In genomic region chr3:89226361-89226760, GRCm38 (mm10) we compare ENCODE assay signal across 8 mouse cellular contexts. TPM values are rescaled to one million over a fixed set of nuclear protein-coding genes. Genes with fewer than 3 reads are reported as not detected.
DNase-seq lines count a peak whose midpoint lies in the region; ATAC-seq and TF ChIP-seq lines count a peak whose summit lies in the region.
"Had no signal": no experiment of that assay in that cellular context is flagged by ENCODE, and none has a peak within 500 bp of the region (broad histone marks: within the 10 kb centered on the region; RNA-seq: fewer than 3 reads in every experiment).

No protein-coding gene starts in this region.

- no peaks in the 10 kb centered on the region for H3K27me3 ChIP-seq in forebrain, embryonic 13.5 days
- H3K27me3 ChIP-seq in limb, embryonic 10.5 days (ENCODE audit: low read depth, poor library complexity, severe bottlenecking), result peaks cover 54% of the 10 kb centered on the region
- H3K27me3 ChIP-seq in stomach, embryonic 14.5 days (ENCODE audit: control insufficient read depth, insufficient read depth, low read length), result no peaks in the 10 kb centered on the region

- peak overlapping the region; percentile 87 for H3K9ac ChIP-seq in forebrain, embryonic 13.5 days
- H3K9ac ChIP-seq in stomach, embryonic 14.5 days (replicated peaks; ENCODE audit: low read depth, low read length), result peak overlapping the region; percentile 25; the same call in 1 of the 2 replicates
- H3K9ac ChIP-seq: liver, embryonic 15.5 days had no signal

- H3K9me3 ChIP-seq in forebrain, embryonic 13.5 days (replicated peaks), result no peaks in the 10 kb centered on the region
- H3K9me3 ChIP-seq in limb, embryonic 10.5 days (replicated peaks), result no peaks in the 10 kb centered on the region
- no peaks in the 10 kb centered on the region for H3K9me3 ChIP-seq in stomach, embryonic 14.5 days (ENCODE audit: control insufficient read depth, low read depth, low read length)
- H3K9me3 ChIP-seq: liver, embryonic 15.5 days had no signal

- H3K4me2 ChIP-seq in forebrain, embryonic 13.5 days, result peak overlapping the region; percentile 77
- H3K4me2 ChIP-seq in stomach, embryonic 14.5 days (replicated peaks; ENCODE audit: low read depth, low read length), result peak overlapping the region; percentile 86

- TF ChIP-seq CTCF in left cerebral cortex, adult 2 months (IDR thresholded peaks at IDR 0.05), result no peak

- 2% methylated on average over 11 of the region's 11 CpGs for WGBS in forebrain, embryonic 13.5 days
- 15% methylated on average over 11 of the region's 11 CpGs for WGBS in limb, embryonic 10.5 days
- 24% methylated on average over 11 of the region's 11 CpGs for WGBS in stomach, embryonic 14.5 days

- H3K36me3 ChIP-seq in forebrain, embryonic 13.5 days (ENCODE audit: poor library complexity, severe bottlenecking), result peaks cover 35% of the 10 kb centered on the region
- H3K36me3 ChIP-seq in limb, embryonic 10.5 days, result peaks cover 35% of the 10 kb centered on the region
- H3K36me3 ChIP-seq in stomach, embryonic 14.5 days (ENCODE audit: control insufficient read depth, insufficient read depth, low read length), result no peaks in the 10 kb centered on the region
- H3K36me3 ChIP-seq: liver, embryonic 15.5 days had no signal

- intact Hi-C loops in left cerebral cortex, adult 2 months (cut with DNase I), result no loop called here
- intact Hi-C loops in gastrocnemius, postnatal 14 days (cut with DNase I; ENCODE audit: low total_unique reads), result no loop called here

- DNase-seq in left cerebral cortex, adult 2 months (ENCODE audit: extremely low spot score in 1 of 2, low spot score in 2 of 2), result peak in 1 of 2 experiments; percentile 9
- DNase-seq in left cerebral cortex, adult 11 months (ENCODE audit: low spot score), result no peak
- no peak for DNase-seq in limb, embryonic 10.5 days (ENCODE audit: low spot score)
- DNase-seq in MN1 (ENCODE audit: low spot score), result no peak
- no peak for DNase-seq in gastrocnemius, postnatal 14 days

- no peak for ATAC-seq in forebrain, embryonic 13.5 days
- no peak for ATAC-seq in stomach, embryonic 14.5 days (ENCODE audit: insufficient number of reproducible peaks, insufficient read depth, low FRiP score, low read depth)

- H3K4me1 ChIP-seq in forebrain, embryonic 13.5 days, result peaks cover 68% of the 10 kb centered on the region
- peaks cover 44% of the 10 kb centered on the region for H3K4me1 ChIP-seq in limb, embryonic 10.5 days
- peaks cover 19% of the 10 kb centered on the region for H3K4me1 ChIP-seq in stomach, embryonic 14.5 days (ENCODE audit: control insufficient read depth, insufficient read depth, low read length)

- peak overlapping the region; percentile 74 for H3K27ac ChIP-seq in left cerebral cortex, adult 2 months
- peak overlapping the region; percentile 95 for H3K27ac ChIP-seq in forebrain, embryonic 13.5 days
- peak overlapping the region; percentile 87 for H3K27ac ChIP-seq in limb, embryonic 10.5 days
- H3K27ac ChIP-seq in stomach, embryonic 14.5 days (ENCODE audit: low read length), result no peak overlapping the region
- H3K27ac ChIP-seq: liver, embryonic 15.5 days had no signal

- H3K4me3 ChIP-seq in left cerebral cortex, adult 2 months, result peak overlapping the region; percentile 53
- peak overlapping the region; percentile 70 for H3K4me3 ChIP-seq in forebrain, embryonic 13.5 days
- peak overlapping the region; percentile 66 for H3K4me3 ChIP-seq in limb, embryonic 10.5 days
- H3K4me3 ChIP-seq in stomach, embryonic 14.5 days (ENCODE audit: low read depth, low read length), result peak overlapping the region; percentile 35

RNA-seq across cellular contexts. Expression of gene Mtx1, which starts 0.5 kb away (rescaled TPM):
- total RNA-seq in left cerebral cortex, adult 2 months (2021), result 10 to 100 TPM; 96.2 to 99.9 TPM
- 196 and 201 TPM in 2 replicates for polyA plus RNA-seq in forebrain, embryonic 13.5 days (2015; fragmentation: Nextera tagmentation; extraction: Ambion mirVana)
- polyA plus RNA-seq in limb, embryonic 10.5 days (2016; fragmentation: Nextera tagmentation; extraction: Ambion mirVana), result 250 and 265 TPM in 2 replicates
- polyA plus RNA-seq in stomach, embryonic 14.5 days (2014; fragmentation: Nextera tagmentation; extraction: Ambion mirVana), result 182 and 196 TPM in 2 replicates
- 10 to 100 TPM; 42.4 to 52.2 TPM for total RNA-seq in gastrocnemius, postnatal 14 days (2021)

RNA-seq across cellular contexts. Expression of gene Muc1, which starts 2.5 kb away (rescaled TPM):
- total RNA-seq in left cerebral cortex, adult 2 months (2021), result under 1 TPM; 0.29 to 0.33 TPM
- polyA plus RNA-seq in forebrain, embryonic 13.5 days (2015; fragmentation: Nextera tagmentation; extraction: Ambion mirVana), result 2.8 and 3.1 TPM in 2 replicates
- 0.24 and 0.74 TPM in 2 replicates for polyA plus RNA-seq in limb, embryonic 10.5 days (2016; fragmentation: Nextera tagmentation; extraction: Ambion mirVana)
- 56.3 and 58.2 TPM in 2 replicates for polyA plus RNA-seq in stomach, embryonic 14.5 days (2014; fragmentation: Nextera tagmentation; extraction: Ambion mirVana)
- total RNA-seq in gastrocnemius, postnatal 14 days (2021), result under 1 TPM; 0.21 to 0.22 TPM
- polyA plus RNA-seq: liver, embryonic 15.5 days had no signal

RNA-seq across cellular contexts. Expression of gene Thbs3, which starts 11.4 kb away (rescaled TPM):
- total RNA-seq in left cerebral cortex, adult 2 months (2021), result 10 to 100 TPM; 21.2 to 21.9 TPM
- polyA plus RNA-seq in forebrain, embryonic 13.5 days (2015; fragmentation: Nextera tagmentation; extraction: Ambion mirVana), result 79.2 and 96.1 TPM in 2 replicates
- polyA plus RNA-seq in limb, embryonic 10.5 days (2016; fragmentation: Nextera tagmentation; extraction: Ambion mirVana), result 12.2 and 26.8 TPM in 2 replicates
- polyA plus RNA-seq in stomach, embryonic 14.5 days (2014; fragmentation: Nextera tagmentation; extraction: Ambion mirVana), result 24.2 and 26.4 TPM in 2 replicates
- total RNA-seq in gastrocnemius, postnatal 14 days (2021), result 10 to 100 TPM; 27.8 to 37.9 TPM

RNA-seq across cellular contexts. Expression of gene Krtcap2, which starts 19.4 kb away (rescaled TPM):
- 10 to 100 TPM; 63.2 to 71.4 TPM for total RNA-seq in left cerebral cortex, adult 2 months (2021)
- 221 and 237 TPM in 2 replicates for polyA plus RNA-seq in forebrain, embryonic 13.5 days (2015; fragmentation: Nextera tagmentation; extraction: Ambion mirVana)
- 272 and 282 TPM in 2 replicates for polyA plus RNA-seq in limb, embryonic 10.5 days (2016; fragmentation: Nextera tagmentation; extraction: Ambion mirVana)
- 297 and 314 TPM in 2 replicates for polyA plus RNA-seq in stomach, embryonic 14.5 days (2014; fragmentation: Nextera tagmentation; extraction: Ambion mirVana)
- total RNA-seq in gastrocnemius, postnatal 14 days (2021), result 10 to 100 TPM; 74.0 to 85.6 TPM

RNA-seq across cellular contexts. Expression of gene Trim46, which starts 19.7 kb away (rescaled TPM):
- total RNA-seq in left cerebral cortex, adult 2 months (2021), result 10 to 100 TPM; 82.8 to 85.1 TPM
- polyA plus RNA-seq in forebrain, embryonic 13.5 days (2015; fragmentation: Nextera tagmentation; extraction: Ambion mirVana), result 36.6 and 43.2 TPM in 2 replicates
- 3.4 and 6.1 TPM in 2 replicates for polyA plus RNA-seq in limb, embryonic 10.5 days (2016; fragmentation: Nextera tagmentation; extraction: Ambion mirVana)
- 4.9 and 5.1 TPM in 2 replicates for polyA plus RNA-seq in stomach, embryonic 14.5 days (2014; fragmentation: Nextera tagmentation; extraction: Ambion mirVana)
- under 1 TPM; 0.16 to 0.39 TPM for total RNA-seq in gastrocnemius, postnatal 14 days (2021)

Comparison
In these comparisons a context has a peak if more than half of its experiments do, and no peak if none do; other contexts are left out.
1. RNA of gene Muc1, which starts 2.5 kb away (polyA plus RNA-seq): 56.3 to 58.2 TPM in stomach, embryonic 14.5 days; 2.8 to 3.1 TPM in forebrain, embryonic 13.5 days and 0.24 to 0.74 TPM in limb, embryonic 10.5 days; every median in the first group is over 10 times any median in the second.
2. Peak in every context shown above with its lines, with median percentiles within 50 percentile points of each other: H3K4me3 ChIP-seq.